Mouse (Mus musculus): Measurements from ENCODE around the gene Sestd1. TPM values are rescaled to one million over a fixed set of nuclear protein-coding genes. Genes with fewer than 3 reads are reported as not detected.

Sestd1 gene
- total and polyA plus RNA-seq, 3 experiments = not detected

DNA sequence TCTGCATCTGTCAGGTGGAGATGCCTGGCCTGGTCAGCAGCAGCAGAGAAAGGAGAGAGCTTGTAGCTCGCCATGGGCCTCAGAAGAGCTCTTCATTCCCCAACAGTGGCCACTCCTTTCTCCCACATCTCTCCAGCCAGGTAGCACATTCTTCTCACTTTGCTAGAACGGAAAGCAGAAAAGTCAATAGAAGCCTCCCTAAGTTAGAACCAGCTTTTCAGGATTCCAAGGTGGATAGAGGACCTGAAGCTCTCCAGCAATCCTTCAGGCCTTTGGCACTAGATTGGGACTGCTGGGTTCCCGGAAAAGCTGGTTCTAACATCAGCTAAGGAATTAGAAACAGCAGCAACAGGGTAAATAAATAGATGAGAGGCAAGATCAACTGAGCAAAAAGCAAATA, 118.3 kb downstream of the Sestd1 start:
- Histone ChIP-seq H3K27ac (ENCODE audit: control insufficient read depth, low read depth, low read length) (no peak overlapping the region), H3K4me3 (ENCODE audit: control insufficient read depth in 1 of 2, insufficient read depth in 1 of 2, low read depth in 2 of 2, low read length in 2 of 2) (no peak overlapping the region), H3K79me2 (ENCODE audit: control insufficient read depth, insufficient read depth, low read length, poor library complexity) (no peaks in the 10 kb centered on the region), H3K9ac (ENCODE audit: control insufficient read depth, low read depth, low read length, poor library complexity, severe bottlenecking) (no peak overlapping the region), H3K27me3 (ENCODE audit: control insufficient read depth in 1 of 2, insufficient read depth in 2 of 2, low read length in 2 of 2) (no peaks in the 10 kb centered on the region), H3K4me1 (ENCODE audit: control insufficient read depth in 1 of 2, insufficient read depth in 2 of 2, low read length in 2 of 2) (no peaks in the 10 kb centered on the region), H3K9me3 (replicated peaks; ENCODE audit: insufficient read depth, low read length) (no peaks in the 10 kb centered on the region), H3K36me3 (ENCODE audit: control insufficient read depth in 1 of 2, insufficient read depth in 2 of 2, low read length in 2 of 2) (no peaks in the 10 kb centered on the region)
- TF ChIP-seq KAT2A (conservative IDR thresholded peaks at IDR 0.05; ENCODE audit: low read depth, low read length) = no peak
- TF ChIP-seq MYB (IDR thresholded peaks at IDR 0.05; ENCODE audit: low read depth, low read length) = no peak
- TF ChIP-seq POLR2AphosphoS5 (IDR thresholded peaks at IDR 0.05; ENCODE audit: borderline replicate concordance, low read depth, low read length) = no peak
- TF ChIP-seq TBP (IDR thresholded peaks at IDR 0.05; ENCODE audit: low read depth, low read length) = no peak
- no peak for TF ChIP-seq MXI1 (IDR thresholded peaks at IDR 0.05; ENCODE audit: low read depth, low read length)
- no peak for TF ChIP-seq ELF1 (IDR thresholded peaks at IDR 0.05; ENCODE audit: low read depth, low read length)
- TF ChIP-seq MEF2A (IDR thresholded peaks at IDR 0.05; ENCODE audit: extremely low read depth, insufficient replicate concordance, low read depth, low read length, poor library complexity, severe bottlenecking) = no peak
- TF ChIP-seq CHD2 (IDR thresholded peaks at IDR 0.05; ENCODE audit: low read length) = no peak
- no peak for TF ChIP-seq SMC3 (IDR thresholded peaks at IDR 0.05; ENCODE audit: low read depth, low read length)
- TF ChIP-seq E2F4 (IDR thresholded peaks at IDR 0.05; ENCODE audit: borderline replicate concordance, low read depth, low read length) = no peak
- no peak for TF ChIP-seq MAFK (IDR thresholded peaks at IDR 0.05; ENCODE audit: borderline replicate concordance, low read depth, low read length)
- no peak for TF ChIP-seq CHD1 (IDR thresholded peaks at IDR 0.05; ENCODE audit: low read depth, low read length)
- no peak for TF ChIP-seq TCF12 (IDR thresholded peaks at IDR 0.05; ENCODE audit: low read depth, low read length)
- TF ChIP-seq USF1 (IDR thresholded peaks at IDR 0.05; ENCODE audit: low read depth, low read length) = no peak
- no peak for TF ChIP-seq CTCF (IDR thresholded peaks at IDR 0.05 in 2 of 3, conservative IDR thresholded peaks at IDR 0.05 in 1 of 3; ENCODE audit: control insufficient read depth in 1 of 3, insufficient read depth in 1 of 3, low read depth in 2 of 3, low read length in 3 of 3, poor library complexity in 1 of 3, severe bottlenecking in 1 of 3)
- TF ChIP-seq GATA1 (IDR thresholded peaks at IDR 0.05; ENCODE audit: low read depth, low read length) = no peak
- no peak for TF ChIP-seq HCFC1 (IDR thresholded peaks at IDR 0.05; ENCODE audit: low read depth, low read length)
- no peak for TF ChIP-seq EP300 (IDR thresholded peaks at IDR 0.05; ENCODE audit: low read depth in 1 of 2, low read length in 2 of 2)
- TF ChIP-seq MYC (IDR thresholded peaks at IDR 0.05; ENCODE audit: low read depth, low read length) = no peak
- TF ChIP-seq POLR2AphosphoS2 (IDR thresholded peaks at IDR 0.05; ENCODE audit: low read length) = no peak
- DNase-seq (ENCODE audit: low read depth, low spot score) = no peak

DNA sequence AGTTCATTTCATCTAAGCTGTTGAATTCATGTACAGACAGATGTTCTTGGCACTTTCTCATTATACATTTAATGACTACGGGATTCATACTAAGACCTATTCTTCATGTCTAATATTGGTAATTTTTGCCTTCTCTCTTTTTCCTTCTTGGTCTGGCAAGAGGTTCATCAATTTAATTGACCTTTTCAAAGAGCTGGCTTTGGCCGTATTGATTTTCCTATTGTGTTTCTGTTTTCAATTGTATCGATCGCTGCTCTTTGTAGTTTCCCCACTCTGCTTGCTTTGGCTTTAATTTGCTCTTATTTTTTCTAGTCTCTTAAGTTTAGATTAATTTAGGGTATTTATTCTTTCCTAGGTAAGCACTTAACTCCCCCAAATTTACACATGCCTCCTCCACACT, 122.8 kb downstream of the Sestd1 start:
- H3K27ac ChIP-seq (ENCODE audit: control insufficient read depth, low read depth, low read length) = no peak overlapping the region
- no peak for DNase-seq (ENCODE audit: low read depth, low spot score)

More for the DNA sequence above, 122.8 kb downstream of the Sestd1 start:
- H3K27me3 ChIP-seq (ENCODE audit: control insufficient read depth in 1 of 2, insufficient read depth in 2 of 2, low read length in 2 of 2) = no peaks in the 10 kb centered on the region
- TF ChIP-seq USF2 (IDR thresholded peaks at IDR 0.05; ENCODE audit: borderline replicate concordance in 1 of 2, insufficient read depth in 1 of 2, low read depth in 1 of 2, low read length in 2 of 2) = no peak
- TF ChIP-seq USF1 (IDR thresholded peaks at IDR 0.05; ENCODE audit: low read depth, low read length) = no peak
- TF ChIP-seq CHD2 (IDR thresholded peaks at IDR 0.05; ENCODE audit: low read length) = no peak
- TF ChIP-seq TBP (IDR thresholded peaks at IDR 0.05; ENCODE audit: low read depth, low read length) = no peak
- TF ChIP-seq POLR2AphosphoS5 (IDR thresholded peaks at IDR 0.05; ENCODE audit: borderline replicate concordance, low read depth, low read length) = no peak
- TF ChIP-seq CHD1 (IDR thresholded peaks at IDR 0.05; ENCODE audit: low read depth, low read length) = no peak
- no peak for TF ChIP-seq RAD21 (IDR thresholded peaks at IDR 0.05; ENCODE audit: low read depth, low read length)
- no peak for TF ChIP-seq POLR2A (IDR thresholded peaks at IDR 0.05; ENCODE audit: control insufficient read depth in 1 of 2, insufficient read depth in 1 of 2, low read depth in 1 of 2, low read length in 2 of 2, poor library complexity in 1 of 2)
- TF ChIP-seq ZNF384 (IDR thresholded peaks at IDR 0.05; ENCODE audit: low read depth, low read length) = no peak
- TF ChIP-seq MYC (IDR thresholded peaks at IDR 0.05; ENCODE audit: low read depth, low read length) = no peak
- no peak for TF ChIP-seq BHLHE40 (IDR thresholded peaks at IDR 0.05; ENCODE audit: borderline replicate concordance, low read depth, low read length)
- no peak for TF ChIP-seq ELF1 (IDR thresholded peaks at IDR 0.05; ENCODE audit: low read depth, low read length)
- no peak for TF ChIP-seq MAX (IDR thresholded peaks at IDR 0.05; ENCODE audit: low read length)
- TF ChIP-seq GATA1 (IDR thresholded peaks at IDR 0.05; ENCODE audit: low read depth, low read length) = no peak
- TF ChIP-seq ZMIZ1 (IDR thresholded peaks at IDR 0.05; ENCODE audit: low read depth, low read length) = no peak
- no peak for TF ChIP-seq TAL1 (IDR thresholded peaks at IDR 0.05; ENCODE audit: low read length)
- no peak for TF ChIP-seq MEF2A (IDR thresholded peaks at IDR 0.05; ENCODE audit: extremely low read depth, insufficient replicate concordance, low read depth, low read length, poor library complexity, severe bottlenecking)
- TF ChIP-seq MAZ (IDR thresholded peaks at IDR 0.05; ENCODE audit: low read depth, low read length) = no peak
- TF ChIP-seq UBTF (IDR thresholded peaks at IDR 0.05; ENCODE audit: borderline replicate concordance, insufficient read depth, low read depth, low read length) = no peak
- no peak for TF ChIP-seq ZC3H11A (IDR thresholded peaks at IDR 0.05; ENCODE audit: low read depth, low read length)
- H3K9me3 ChIP-seq (replicated peaks; ENCODE audit: insufficient read depth, low read length) = no peaks in the 10 kb centered on the region
- H3K79me2 ChIP-seq (ENCODE audit: control insufficient read depth, insufficient read depth, low read length, poor library complexity) = no peaks in the 10 kb centered on the region
- peaks cover 0 to 2% of the 10 kb centered on the region in 2 experiments; a peak in 1 of 4 replicates for H3K36me3 ChIP-seq (ENCODE audit: control insufficient read depth in 1 of 2, insufficient read depth in 2 of 2, low read length in 2 of 2)
- no peak overlapping the region for H3K4me3 ChIP-seq (ENCODE audit: control insufficient read depth in 1 of 2, insufficient read depth in 1 of 2, low read depth in 2 of 2, low read length in 2 of 2)
- H3K9ac ChIP-seq (ENCODE audit: control insufficient read depth, low read depth, low read length, poor library complexity, severe bottlenecking) = no peak overlapping the region
- 0 out of 4 replicates have a peak, but pooled peaks cover 0 to 2% of the 10 kb centered on the region in 2 experiments for H3K4me1 ChIP-seq (ENCODE audit: control insufficient read depth in 1 of 2, insufficient read depth in 2 of 2, low read length in 2 of 2)
